Mouse (Mus musculus): ENCODE measurements around the gene Sbno2. TPM values are rescaled to one million over a fixed set of nuclear protein-coding genes. Genes with fewer than 3 reads are reported as not detected.
"Not testable (repeated sequence)": the region's sequence is repeated elsewhere in the genome, so short reads cannot be mapped to it uniquely, and the experiment has no call there.

The Sbno2 gene
- polyA plus RNA-seq, 1 experiment from 2014 or later = 9.6 TPM

GRCm38 (mm10) chr10:80055364-80055763 lies 50.0 kb downstream of the Sbno2 start:
- Histone ChIP-seq H3K9me3 (replicated peaks; ENCODE audit: low read length) (no peaks in the 10 kb centered on the region), H3K4me2 (ENCODE audit: low read length) (peak overlapping the region; percentile 71), H3K27ac (no peak overlapping the region), H3K36me3 (ENCODE audit: insufficient read depth, low read length) (peaks cover 31% of the 10 kb centered on the region), H3K9ac (ENCODE audit: low read depth, low read length) (peak overlapping the region; percentile 96; the same call in 1 of the 2 replicates), H3K4me3 (replicated peaks; ENCODE audit: low read depth, low read length) (peak overlapping the region; percentile 71; the same call in 1 of the 2 replicates), H3K4me1 (replicated peaks; ENCODE audit: insufficient read depth, low read length) (peaks cover 25% of the 10 kb centered on the region), H3K27me3 (ENCODE audit: insufficient read depth, low read length) (no peaks in the 10 kb centered on the region)
- ATAC-seq (replicated peaks; ENCODE audit: low FRiP score, low read depth) (no peak), DNase-seq (ENCODE audit: low spot score) (no peak)
- 74% methylated on average over 5 of the region's 5 CpGs for WGBS
- TF ChIP-seq CTCF (IDR thresholded peaks at IDR 0.05; ENCODE audit: low read depth) = no peak

DNA sequence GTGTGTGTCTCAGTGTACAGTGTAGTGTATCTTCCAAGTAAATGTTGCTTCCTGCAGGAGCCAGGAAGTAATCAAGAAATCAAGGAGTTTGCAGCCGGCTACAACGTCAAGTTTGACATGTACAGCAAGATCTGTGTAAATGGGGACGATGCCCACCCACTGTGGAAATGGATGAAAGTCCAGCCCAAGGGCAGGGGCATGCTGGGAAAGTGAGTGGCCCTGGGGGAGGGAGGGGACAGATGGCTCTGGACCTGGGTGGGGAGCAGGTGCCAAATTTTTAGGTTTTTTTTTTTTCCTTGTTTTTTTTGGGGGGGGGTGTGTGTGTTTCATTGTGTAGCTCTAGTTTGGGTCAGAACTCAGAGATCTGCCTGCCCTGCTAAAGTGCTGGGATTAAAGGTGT lies 50.5 kb downstream of the Sbno2 start:
- peak overlapping the region; percentile 100; the same call in 1 of the 2 replicates for H3K27ac ChIP-seq
- H3K4me3 ChIP-seq (replicated peaks; ENCODE audit: low read depth, low read length) = peak overlapping the region; percentile 71
- H3K27me3 ChIP-seq (ENCODE audit: insufficient read depth, low read length); H3K9me3 ChIP-seq (replicated peaks; ENCODE audit: low read length); ATAC-seq (replicated peaks; ENCODE audit: low FRiP score, low read depth); DNase-seq (ENCODE audit: low spot score): not testable (repeated sequence)
- H3K4me2 ChIP-seq (ENCODE audit: low read length) = peak overlapping the region; percentile 71
- peaks cover 27% of the 10 kb centered on the region for H3K36me3 ChIP-seq (ENCODE audit: insufficient read depth, low read length)
- WGBS = 9% methylated on average over 3 of the region's 3 CpGs
- H3K4me1 ChIP-seq (replicated peaks; ENCODE audit: insufficient read depth, low read length) = peaks cover 25% of the 10 kb centered on the region
- peak overlapping the region; percentile 96 for H3K9ac ChIP-seq (ENCODE audit: low read depth, low read length)

- peak; percentile 88 for DNase-seq (ENCODE audit: low spot score)
- H3K9ac ChIP-seq (ENCODE audit: low read depth, low read length) = peak overlapping the region; percentile 96
- H3K4me1 ChIP-seq (replicated peaks; ENCODE audit: insufficient read depth, low read length) = peaks cover 25% of the 10 kb centered on the region
- H3K4me3 ChIP-seq (replicated peaks; ENCODE audit: low read depth, low read length) = peak overlapping the region; percentile 71
- H3K4me2 ChIP-seq (ENCODE audit: low read length) = peak overlapping the region; percentile 71
- H3K27me3 ChIP-seq (ENCODE audit: insufficient read depth, low read length) = no peaks in the 10 kb centered on the region
- ATAC-seq (replicated peaks; ENCODE audit: low FRiP score, low read depth) = peak; percentile 65
- WGBS = under 1% methylated on average over 77 of the region's 77 CpGs
- H3K27ac ChIP-seq = peak overlapping the region; percentile 100
- no peaks in the 10 kb centered on the region for H3K9me3 ChIP-seq (replicated peaks; ENCODE audit: low read length)
- peaks cover 26% of the 10 kb centered on the region for H3K36me3 ChIP-seq (ENCODE audit: insufficient read depth, low read length)
- peak; percentile 52 for TF ChIP-seq CTCF (IDR thresholded peaks at IDR 0.05; ENCODE audit: low read depth)
Measured at GRCm38 (mm10) chr10:80053831-80054815, 51.2 kb downstream of the Sbno2 start.

GRCm38 (mm10) chr10:80053259-80053780 lies 52.1 kb downstream of the Sbno2 start:
- Histone ChIP-seq H3K4me1 (replicated peaks; ENCODE audit: insufficient read depth, low read length) (peaks cover 25% of the 10 kb centered on the region), H3K4me3 (replicated peaks; ENCODE audit: low read depth, low read length) (peak overlapping the region; percentile 71), H3K27ac (peak overlapping the region; percentile 100), H3K36me3 (ENCODE audit: insufficient read depth, low read length) (peaks cover 21% of the 10 kb centered on the region), H3K4me2 (ENCODE audit: low read length) (peak overlapping the region; percentile 71), H3K9me3 (replicated peaks; ENCODE audit: low read length) (no peaks in the 10 kb centered on the region), H3K9ac (ENCODE audit: low read depth, low read length) (peak overlapping the region; percentile 96), H3K27me3 (ENCODE audit: insufficient read depth, low read length) (no peaks in the 10 kb centered on the region)
- DNase-seq (ENCODE audit: low spot score) (peak; percentile 100), ATAC-seq (replicated peaks; ENCODE audit: low FRiP score, low read depth) (peak; percentile 93)
- TF ChIP-seq CTCF (IDR thresholded peaks at IDR 0.05; ENCODE audit: low read depth) = no peak
- under 1% methylated on average over 47 of the region's 47 CpGs for WGBS

DNA sequence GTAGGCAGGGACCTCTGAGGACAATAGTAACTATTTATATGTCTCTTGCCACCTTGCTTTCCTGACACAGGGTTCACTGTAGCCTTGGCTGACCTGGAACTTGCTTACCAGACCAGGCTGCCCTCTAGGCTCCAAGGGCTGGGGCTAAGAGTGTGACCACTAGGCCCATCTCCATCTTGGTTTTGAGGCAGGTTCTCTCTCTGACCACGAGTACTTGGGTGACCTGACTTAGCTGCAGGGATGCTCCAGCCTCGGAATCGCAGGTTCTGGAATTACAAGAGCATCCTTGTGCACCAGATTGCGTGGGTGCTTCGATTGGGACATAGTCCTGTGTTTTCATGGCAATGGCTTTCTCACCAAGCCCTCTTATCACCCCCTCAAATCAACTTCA lies 53.0 kb downstream of the Sbno2 start:
- H3K36me3 ChIP-seq (ENCODE audit: insufficient read depth, low read length) = peaks cover 11% of the 10 kb centered on the region; the same call in 1 of the 2 replicates
- ATAC-seq (replicated peaks; ENCODE audit: low FRiP score, low read depth) = no peak
- no peak for DNase-seq (ENCODE audit: low spot score)
- peak overlapping the region; percentile 88 for H3K27ac ChIP-seq
- H3K4me3 ChIP-seq (replicated peaks; ENCODE audit: low read depth, low read length) = no peak overlapping the region
- 0 out of 2 replicates have a peak overlapping the region, but pooled peaks have one; percentile 10 for H3K9ac ChIP-seq (ENCODE audit: low read depth, low read length)
- no peak for TF ChIP-seq CTCF (IDR thresholded peaks at IDR 0.05; ENCODE audit: low read depth)
- 85% methylated on average over 5 of the region's 5 CpGs for WGBS
- H3K4me1 ChIP-seq (replicated peaks; ENCODE audit: insufficient read depth, low read length) = peaks cover 25% of the 10 kb centered on the region
- no peaks in the 10 kb centered on the region for H3K27me3 ChIP-seq (ENCODE audit: insufficient read depth, low read length)
- H3K4me2 ChIP-seq (ENCODE audit: low read length) = no peak overlapping the region
- H3K9me3 ChIP-seq (replicated peaks; ENCODE audit: low read length) = no peaks in the 10 kb centered on the region

GRCm38 (mm10) chr10:80051618-80052373 lies 53.6 kb downstream of the Sbno2 start:
- WGBS = 35% methylated on average over 14 of the region's 14 CpGs
- peak; percentile 37 for ATAC-seq (replicated peaks; ENCODE audit: low FRiP score, low read depth)
- H3K9ac ChIP-seq (ENCODE audit: low read depth, low read length) = peak overlapping the region; percentile 10; the same call in 1 of the 2 replicates

More at GRCm38 (mm10) chr10:80051618-80052373, 53.6 kb downstream of the Sbno2 start:
- H3K36me3 ChIP-seq (ENCODE audit: insufficient read depth, low read length) = peaks cover 6% of the 10 kb centered on the region; the same call in 1 of the 2 replicates
- no peak overlapping the region for H3K4me3 ChIP-seq (replicated peaks; ENCODE audit: low read depth, low read length)
- no peaks in the 10 kb centered on the region for H3K27me3 ChIP-seq (ENCODE audit: insufficient read depth, low read length)
- no peak for TF ChIP-seq CTCF (IDR thresholded peaks at IDR 0.05; ENCODE audit: low read depth)
- H3K27ac ChIP-seq = peak overlapping the region; percentile 88
- H3K4me1 ChIP-seq (replicated peaks; ENCODE audit: insufficient read depth, low read length) = peaks cover 25% of the 10 kb centered on the region
- no peaks in the 10 kb centered on the region for H3K9me3 ChIP-seq (replicated peaks; ENCODE audit: low read length)
- no peak overlapping the region for H3K4me2 ChIP-seq (ENCODE audit: low read length)
- DNase-seq (ENCODE audit: low spot score) = peak; percentile 71

All from kidney, postnatal 0 days (tissue).